Mouse (Mus musculus) erythroblast, adult 5-6 weeks (primary cell): Measurements from ENCODE around the gene Hnrnpab. TPM values are rescaled to one million over a fixed set of nuclear protein-coding genes. Genes with fewer than 3 reads are reported as not detected.
A peak's percentile ranks its signal among the peaks of the same experiment; 100 is the strongest.

Experiments used
- ATAC-seq: replicated peaks from 2 replicates; pipeline ENCODE4 v1.8.0; 2016; ENCODE audit warnings: moderate number of reproducible peaks, mild to moderate bottlenecking, moderate TSS enrichment, inconsistent platforms; ENCODE audit not compliant: poor library complexity, low FRiP score, severe bottlenecking
- total RNA-seq, 2 experiments: library from RNA; stranded (forward) in 1 of 2; stranded (reverse) in 1 of 2; fragments of 150-400 nt in 1 of 2; fragments of 200-764, 138-1000 nt in 1 of 2; gene quantifications; 2 replicates each; pipeline versions ENCODE4 v1.2.3 to v1.2.4; 2015 to 2017; ENCODE audit warnings: low replicate concordance in 2 of 2

The Hnrnpab gene
- total RNA-seq, 2 experiments from 2014 or later = 140 to 174 TPM

DNA sequence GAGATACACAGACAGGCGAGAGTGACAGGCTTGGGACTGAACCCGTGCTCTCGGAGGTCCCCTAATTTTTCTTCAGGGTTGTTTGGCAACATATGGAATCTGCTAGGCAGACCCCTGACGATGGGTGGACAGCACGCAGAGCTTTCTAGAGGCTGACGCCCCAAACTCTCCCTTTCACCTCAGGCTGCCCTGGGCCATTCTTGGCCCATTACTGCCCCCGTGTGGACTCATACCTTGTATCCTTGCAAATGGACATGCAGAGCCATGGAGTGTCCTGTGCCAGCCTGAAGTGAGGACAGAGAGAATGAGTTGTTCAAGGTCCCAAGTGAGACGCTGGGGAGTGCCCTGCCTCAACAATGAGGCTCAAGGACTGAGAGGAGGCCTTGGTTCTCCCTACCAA, 23.9 kb downstream of the Hnrnpab start:
- peak; percentile 50 for ATAC-seq

DNA sequence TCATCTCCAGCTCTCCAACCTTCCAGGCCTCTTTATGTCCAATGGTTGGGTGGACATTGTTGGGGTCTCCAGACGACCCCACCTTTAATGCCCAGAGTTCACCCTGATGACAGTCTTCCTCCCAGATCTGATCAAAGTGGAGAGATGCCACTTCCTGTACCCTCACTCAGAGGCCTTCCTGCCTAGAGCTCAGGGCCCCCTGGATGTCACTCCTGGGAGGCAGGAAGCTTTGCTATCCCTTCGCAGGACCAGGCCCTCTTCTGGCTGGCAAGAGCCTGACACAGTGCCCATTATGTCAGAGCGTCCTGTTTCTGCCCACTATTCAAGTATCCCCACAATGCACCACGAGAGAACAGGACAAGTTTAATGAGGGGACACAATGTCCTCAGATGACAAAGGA, 27.6 kb downstream of the Hnrnpab start:
- no peak for ATAC-seq

DNA sequence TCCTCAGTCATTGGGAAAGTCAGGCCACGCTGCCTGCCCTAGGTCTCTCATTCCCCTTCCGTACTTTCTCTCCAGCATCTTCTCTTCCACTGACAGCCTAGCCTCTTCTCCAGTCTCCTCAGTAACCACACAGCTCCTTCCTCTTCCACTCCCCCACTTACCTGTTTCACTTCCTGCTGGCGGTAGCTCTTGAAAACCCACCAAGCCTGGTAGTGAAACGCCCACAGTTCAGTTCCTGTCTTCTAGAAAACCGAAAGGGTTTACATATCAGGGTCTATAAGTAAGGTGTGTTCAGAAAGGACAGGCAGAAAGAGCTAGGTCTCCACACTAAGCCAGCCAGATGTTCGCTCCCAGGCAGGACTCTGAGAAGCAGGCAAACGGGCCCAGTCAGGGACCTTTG, 29.1 kb downstream of the Hnrnpab start:
- ATAC-seq = no peak

GRCm38 (mm10) chr11:51576454-51576853, 30.2 kb downstream of the Hnrnpab start:
- ATAC-seq = no peak

DNA sequence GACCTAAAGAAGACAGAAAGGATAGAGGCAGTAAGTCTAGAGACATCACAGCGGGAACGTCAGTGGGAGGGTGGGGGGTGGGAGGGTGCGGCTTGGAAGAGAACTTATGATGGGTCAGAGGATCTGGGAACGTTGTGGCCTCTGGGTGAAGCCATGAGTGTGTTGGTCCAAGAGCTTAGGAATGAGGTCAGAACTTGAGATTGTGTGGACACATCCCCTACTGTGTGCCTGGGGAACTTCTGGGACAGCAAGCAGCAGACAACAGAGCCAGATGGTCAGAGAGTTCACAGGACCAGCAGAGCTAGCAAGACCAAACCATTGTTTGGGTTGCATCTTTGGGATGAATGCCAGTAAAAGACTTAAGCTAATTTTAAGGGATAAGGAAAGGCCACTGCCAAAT, 37.8 kb downstream of the Hnrnpab start:
- no peak for ATAC-seq

GRCm38 (mm10) chr11:51565951-51566350, 40.7 kb downstream of the Hnrnpab start:
- ATAC-seq = peak; percentile 46; the same call in 1 of the 2 replicates

DNA sequence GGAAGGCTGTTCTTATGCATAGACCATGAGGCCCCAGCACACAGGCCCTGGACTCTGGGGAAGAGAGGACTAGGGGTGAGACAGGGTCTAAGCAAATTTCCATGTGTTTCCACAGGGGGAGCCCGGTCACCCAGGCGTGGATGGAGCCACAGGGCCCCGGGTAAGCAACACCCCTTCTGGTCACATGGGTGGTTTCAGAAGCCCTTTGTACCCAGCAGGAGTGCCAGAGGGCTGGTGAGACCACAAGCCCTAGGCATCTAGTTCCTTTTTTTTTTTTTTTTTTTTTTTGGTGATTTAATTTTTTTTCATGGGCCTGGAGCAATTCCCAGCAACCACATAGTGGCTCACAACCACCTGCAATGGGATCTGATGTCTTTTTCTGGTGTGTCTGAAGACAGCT, 41.6 kb downstream of the Hnrnpab start:
- ATAC-seq = no peak

DNA sequence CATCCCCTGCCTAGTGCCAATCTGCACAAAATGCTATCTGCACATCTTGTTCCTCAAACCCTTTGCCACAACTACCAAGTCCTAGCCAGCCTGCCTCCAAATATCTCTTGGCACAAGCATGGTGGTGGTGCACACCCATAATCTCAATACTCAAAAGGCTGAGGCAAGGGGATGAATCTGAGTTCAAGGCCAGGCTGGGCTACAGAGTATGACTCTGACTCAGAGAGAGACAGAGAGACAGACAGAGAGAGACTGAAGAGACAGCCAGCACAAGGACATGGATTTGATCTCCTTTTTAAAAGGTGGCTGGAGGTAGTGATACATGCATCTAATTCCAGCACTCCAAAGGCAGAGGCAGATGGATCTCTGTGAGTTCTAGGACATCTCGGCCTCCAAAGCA, 43.4 kb downstream of the Hnrnpab start:
- ATAC-seq = no peak

DNA sequence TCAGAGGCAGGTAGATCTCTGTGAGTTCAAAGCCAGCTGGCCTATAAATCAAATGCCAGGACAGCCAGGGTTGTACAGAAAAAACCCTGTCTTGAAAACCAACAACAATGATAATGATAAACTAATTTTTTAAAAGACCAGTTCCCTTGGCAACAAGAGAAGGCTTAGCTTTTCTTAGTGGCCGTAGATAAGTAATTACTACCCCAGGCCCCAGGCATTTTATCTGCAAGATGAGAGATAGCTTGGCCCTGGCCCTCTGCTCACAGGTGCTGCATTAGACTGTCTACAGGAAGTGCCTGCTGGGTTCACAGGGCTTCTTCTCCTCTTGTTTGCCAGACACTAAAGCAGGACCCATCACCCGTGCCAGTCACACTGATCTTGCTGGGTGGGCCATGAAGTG, 51.6 kb downstream of the Hnrnpab start:
- ATAC-seq = no peak

- no peak for ATAC-seq
These were observed 52.1 kb downstream of the Hnrnpab start for GRCm38 (mm10) chr11:51554590-51554989.

DNA sequence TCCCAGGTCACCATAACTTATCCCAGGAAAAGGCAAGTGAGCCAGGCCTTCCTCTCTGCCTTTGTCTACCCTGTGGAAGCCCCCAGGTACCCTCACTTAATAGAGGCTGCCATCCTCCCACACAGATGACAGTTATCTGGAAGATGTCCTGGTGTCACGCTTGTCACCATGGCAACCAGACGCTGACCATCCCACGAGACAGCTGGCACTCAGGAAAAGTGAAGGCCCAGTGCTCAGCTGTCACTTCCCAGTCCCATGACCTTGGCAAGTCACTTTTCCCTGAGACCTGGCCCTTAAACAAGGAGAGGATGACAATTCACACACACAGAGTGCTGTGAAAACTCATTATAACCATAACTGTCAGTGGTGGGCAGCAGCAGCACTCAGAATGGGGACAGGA, 54.6 kb downstream of the Hnrnpab start:
- no peak for ATAC-seq

DNA sequence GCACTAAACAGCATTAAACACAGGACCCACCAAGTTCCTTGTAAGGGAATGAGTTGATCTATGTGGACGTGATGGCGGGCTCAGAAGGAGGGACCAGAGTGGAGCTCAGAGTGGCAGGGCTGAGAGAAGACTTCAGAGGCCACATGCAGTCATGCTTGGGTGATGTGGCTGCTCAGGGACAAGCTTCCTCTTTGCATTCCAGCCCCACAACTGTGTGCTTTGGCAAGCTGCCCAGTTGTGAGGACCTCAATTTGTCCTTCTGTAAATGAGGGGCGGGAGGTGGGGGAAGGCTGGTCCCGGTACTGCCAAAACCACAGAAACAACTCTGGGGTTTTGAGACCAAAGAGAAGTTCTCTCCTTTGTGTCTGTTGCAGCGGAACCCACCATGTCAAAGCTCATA, 55.4 kb downstream of the Hnrnpab start:
- ATAC-seq = no peak

Other genes with a start within 250 kb of the Hnrnpab start
- 1.3 and 2.1 TPM in 2 replicates for gene Phykpl, start 22.1 kb downstream of the Hnrnpab start, total RNA-seq (2015; ENCODE audit: low replicate concordance)
- gene Phykpl, start 22.1 kb downstream of the Hnrnpab start, total RNA-seq (2017; ENCODE audit: low replicate concordance) = 3.1 and 5.2 TPM in 2 replicates
- 7.5 and 27.6 TPM in 2 replicates for gene Nhp2, start 12.9 kb upstream of the Hnrnpab start, total RNA-seq (2015; ENCODE audit: low replicate concordance)
- 19.2 and 23.3 TPM in 2 replicates for gene Nhp2, start 12.9 kb upstream of the Hnrnpab start, total RNA-seq (2017; ENCODE audit: low replicate concordance)
- 17.3 and 18.6 TPM in 2 replicates for gene Rmnd5b, start 29.0 kb upstream of the Hnrnpab start, total RNA-seq (2015; ENCODE audit: low replicate concordance)
- 3.6 and 3.9 TPM in 2 replicates for gene Rmnd5b, start 29.0 kb upstream of the Hnrnpab start, total RNA-seq (2017; ENCODE audit: low replicate concordance)
- gene N4bp3, start 44.0 kb upstream of the Hnrnpab start, total RNA-seq (2015; ENCODE audit: low replicate concordance) = 1.0 TPM in 1 of 2 replicates, not detected in the other
- gene N4bp3, start 44.0 kb upstream of the Hnrnpab start, total RNA-seq (2017; ENCODE audit: low replicate concordance) = not detected in 2 replicates
- 0.84 TPM in 1 of 2 replicates, not detected in the other for gene D930048N14Rik, start 44.1 kb upstream of the Hnrnpab start, total RNA-seq (2015; ENCODE audit: low replicate concordance)
- gene D930048N14Rik, start 44.1 kb upstream of the Hnrnpab start, total RNA-seq (2017; ENCODE audit: low replicate concordance) = not detected in 2 replicates
- gene 0610009B22Rik, start 82.0 kb upstream of the Hnrnpab start, total RNA-seq (2015; ENCODE audit: low replicate concordance) = 11.9 and 18.1 TPM in 2 replicates
- 5.0 and 8.1 TPM in 2 replicates for gene 0610009B22Rik, start 82.0 kb upstream of the Hnrnpab start, total RNA-seq (2017; ENCODE audit: low replicate concordance)
- gene Sec24a, start 156.8 kb upstream of the Hnrnpab start, total RNA-seq (2015; ENCODE audit: low replicate concordance) = 4.2 and 7.3 TPM in 2 replicates
- gene Sec24a, start 156.8 kb upstream of the Hnrnpab start, total RNA-seq (2017; ENCODE audit: low replicate concordance) = 2.0 and 2.6 TPM in 2 replicates
- 46.6 and 58.4 TPM in 2 replicates for gene Sar1b, start 156.8 kb upstream of the Hnrnpab start, total RNA-seq (2015; ENCODE audit: low replicate concordance)
- gene Sar1b, start 156.8 kb upstream of the Hnrnpab start, total RNA-seq (2017; ENCODE audit: low replicate concordance) = 10.6 and 21.3 TPM in 2 replicates